14 mouse cellular contexts compared by ENCODE assay signal in the genomic region with DNA sequence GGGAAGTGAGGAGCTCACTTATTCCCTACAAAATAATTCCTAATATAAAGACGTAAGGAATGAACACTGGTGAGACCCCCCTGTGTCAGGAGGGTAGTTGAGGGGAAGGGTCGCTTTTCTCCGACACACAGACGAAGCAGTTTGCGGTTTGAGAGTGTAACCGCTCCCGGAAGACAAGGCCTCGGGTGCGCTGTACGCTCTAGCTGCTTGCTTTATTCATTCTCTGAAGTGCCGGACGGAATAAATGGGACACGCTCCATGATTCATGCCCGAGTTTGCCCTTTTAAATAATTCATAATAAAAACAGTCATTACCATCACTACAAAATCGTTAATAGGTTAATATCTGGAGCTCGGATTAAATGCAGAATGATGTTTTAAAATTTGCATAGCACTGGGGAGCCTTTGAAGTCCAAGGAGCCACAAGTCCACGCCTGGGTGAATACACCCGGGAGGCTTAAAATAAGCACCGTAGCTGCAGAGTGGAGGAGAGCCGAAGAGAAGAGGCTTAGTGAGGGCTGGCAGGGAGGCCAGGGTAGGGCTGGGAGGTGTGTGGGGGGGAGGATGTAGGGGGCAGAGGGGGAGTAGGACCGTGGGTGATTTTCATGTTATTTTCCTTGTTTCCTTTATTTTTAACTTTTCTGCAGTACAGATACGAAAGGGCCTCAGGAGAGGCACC.
A peak's percentile ranks its signal among the peaks of the same experiment; 100 is the strongest.
DNase-seq lines count a peak whose midpoint lies in the region; ATAC-seq lines count a peak whose summit lies in the region.
"Had no signal": no experiment of that assay in that cellular context is flagged by ENCODE, and none has a peak within 500 bp of the region (broad histone marks: within the 10 kb centered on the region; RNA-seq: fewer than 3 reads in every experiment).

No protein-coding gene starts in this region.

- H3K4me1 ChIP-seq in hindbrain, embryonic 11.5 days (replicated peaks; ENCODE audit: control insufficient read depth, insufficient read depth, low read length) = peaks cover 5% of the 10 kb centered on the region; the same call in 1 of the 2 replicates
- H3K4me1 ChIP-seq in hindbrain, embryonic 16.5 days (ENCODE audit: control insufficient read depth, insufficient read depth, low read depth, low read length) = peaks cover 18% of the 10 kb centered on the region
- H3K4me1 ChIP-seq in midbrain, embryonic 11.5 days (ENCODE audit: control insufficient read depth, insufficient read depth, low read length) = peaks cover 16% of the 10 kb centered on the region
- H3K4me1 ChIP-seq in neural tube, embryonic 15.5 days = peaks cover 37% of the 10 kb centered on the region

- H3K4me3 ChIP-seq in hindbrain, embryonic 11.5 days (ENCODE audit: low read depth, low read length) = no peak overlapping the region
- H3K4me3 ChIP-seq in hindbrain, embryonic 16.5 days (ENCODE audit: low read length) = no peak overlapping the region
- H3K4me3 ChIP-seq in midbrain, embryonic 11.5 days (ENCODE audit: low read depth, low read length) = no peak overlapping the region
- H3K4me3 ChIP-seq in neural tube, embryonic 15.5 days (replicated peaks) = no peak overlapping the region
- H3K4me3 ChIP-seq: liver, embryonic 13.5 days had no signal

- no peak for DNase-seq in hindbrain, embryonic 11.5 days (ENCODE audit: low spot score)
- peak; percentile 19 for DNase-seq in Muller cell, postnatal 12 days (ENCODE audit: inconsistent ontology term)
- DNase-seq in midbrain, embryonic 11.5 days (ENCODE audit: low spot score, missing footprints) = peak; percentile 86
- no peak for DNase-seq in urinary bladder, postnatal 4 days (ENCODE audit: low spot score in 2 of 2)
- no peak for DNase-seq in urinary bladder, adult 2 months (ENCODE audit: low spot score)
- no peak for DNase-seq in right cerebral cortex, adult 18-20 months
- DNase-seq: adrenal gland, postnatal 14 days; B cell, adult 2 months; kidney, postnatal 14 days; liver, embryonic 13.5 days; lung, postnatal 14 days had no signal

- no peaks in the 10 kb centered on the region for H3K36me3 ChIP-seq in hindbrain, embryonic 11.5 days (ENCODE audit: control insufficient read depth, insufficient read depth, low read length)
- 0 out of 2 replicates have a peak, but pooled peaks cover 3% of the 10 kb centered on the region for H3K36me3 ChIP-seq in hindbrain, embryonic 16.5 days (ENCODE audit: control insufficient read depth, insufficient read depth, low read length)
- H3K36me3 ChIP-seq in midbrain, embryonic 11.5 days (ENCODE audit: control insufficient read depth, insufficient read depth, low read length) = no peaks in the 10 kb centered on the region
- H3K36me3 ChIP-seq in neural tube, embryonic 15.5 days = peaks cover 16% of the 10 kb centered on the region
- H3K36me3 ChIP-seq: G1E; liver, embryonic 13.5 days had no signal

- H3K9me3 ChIP-seq in hindbrain, embryonic 11.5 days (ENCODE audit: control insufficient read depth, low read length) = no peaks in the 10 kb centered on the region
- H3K9me3 ChIP-seq in hindbrain, embryonic 16.5 days (ENCODE audit: control insufficient read depth, low read length) = no peaks in the 10 kb centered on the region
- no peaks in the 10 kb centered on the region for H3K9me3 ChIP-seq in midbrain, embryonic 11.5 days (ENCODE audit: control insufficient read depth, low read length)
- H3K9me3 ChIP-seq in neural tube, embryonic 15.5 days (replicated peaks) = no peaks in the 10 kb centered on the region
- H3K9me3 ChIP-seq: liver, embryonic 13.5 days had no signal

- H3K9ac ChIP-seq in hindbrain, embryonic 11.5 days (ENCODE audit: low read depth, low read length) = no peak overlapping the region
- H3K9ac ChIP-seq in hindbrain, embryonic 16.5 days (ENCODE audit: low read depth, low read length) = no peak overlapping the region; the same call in 1 of the 2 replicates
- H3K9ac ChIP-seq in midbrain, embryonic 11.5 days (ENCODE audit: low read length) = no peak overlapping the region
- no peak overlapping the region for H3K9ac ChIP-seq in neural tube, embryonic 15.5 days (replicated peaks)
- H3K9ac ChIP-seq: liver, embryonic 13.5 days had no signal

- H3K4me2 ChIP-seq in hindbrain, embryonic 11.5 days (replicated peaks; ENCODE audit: low read depth, low read length) = no peak overlapping the region
- H3K4me2 ChIP-seq in hindbrain, embryonic 16.5 days (ENCODE audit: low read length) = no peak overlapping the region
- peak overlapping the region; percentile 16 for H3K4me2 ChIP-seq in midbrain, embryonic 11.5 days
- no peak overlapping the region for H3K4me2 ChIP-seq in neural tube, embryonic 15.5 days
- H3K4me2 ChIP-seq: liver, embryonic 13.5 days had no signal

- 0 out of 2 replicates have a peak, but pooled peaks have one; percentile 56 for ATAC-seq in hindbrain, embryonic 11.5 days (ENCODE audit: low FRiP score)
- ATAC-seq in hindbrain, embryonic 16.5 days = no peak
- ATAC-seq in midbrain, embryonic 11.5 days (ENCODE audit: low FRiP score) = peak; percentile 74
- ATAC-seq in neural tube, embryonic 15.5 days (ENCODE audit: low FRiP score) = no peak

- no peak overlapping the region for H3K27ac ChIP-seq in hindbrain, embryonic 11.5 days (ENCODE audit: low read depth, low read length)
- H3K27ac ChIP-seq in hindbrain, embryonic 16.5 days (ENCODE audit: low read depth, low read length) = no peak overlapping the region
- no peak overlapping the region for H3K27ac ChIP-seq in midbrain, embryonic 11.5 days (ENCODE audit: low read depth, low read length)
- peak overlapping the region; percentile 24; the same call in 1 of the 2 replicates for H3K27ac ChIP-seq in neural tube, embryonic 15.5 days (replicated peaks)
- H3K27ac ChIP-seq: liver, embryonic 13.5 days had no signal

- 35% methylated on average over 22 of the region's 22 CpGs for WGBS in hindbrain, embryonic 11.5 days
- WGBS in hindbrain, embryonic 16.5 days = 24% methylated on average over 22 of the region's 22 CpGs
- WGBS in midbrain, embryonic 11.5 days = 14% methylated on average over 22 of the region's 22 CpGs
- WGBS in neural tube, embryonic 15.5 days = 24% methylated on average over 22 of the region's 22 CpGs

- no peaks in the 10 kb centered on the region for H3K27me3 ChIP-seq in hindbrain, embryonic 11.5 days (ENCODE audit: control insufficient read depth, insufficient read depth, low read length)
- no peaks in the 10 kb centered on the region for H3K27me3 ChIP-seq in hindbrain, embryonic 16.5 days (replicated peaks; ENCODE audit: control insufficient read depth, insufficient read depth, low read length)
- 0 out of 2 replicates have a peak, but pooled peaks cover 2% of the 10 kb centered on the region for H3K27me3 ChIP-seq in midbrain, embryonic 11.5 days (ENCODE audit: control insufficient read depth, insufficient read depth, low read length)
- H3K27me3 ChIP-seq in neural tube, embryonic 15.5 days (replicated peaks) = no peaks in the 10 kb centered on the region
- H3K27me3 ChIP-seq: liver, embryonic 13.5 days had no signal

Comparison
In these comparisons a context has a peak if more than half of its experiments do, and no peak if none do; other contexts are left out.
1. ATAC-seq: peak in hindbrain, embryonic 11.5 days (single experiment) and midbrain, embryonic 11.5 days (single experiment); none in hindbrain, embryonic 16.5 days (single experiment) and neural tube, embryonic 15.5 days (single experiment).
2. DNase-seq: peak in Muller cell, postnatal 12 days (single experiment) and midbrain, embryonic 11.5 days (single experiment); none in hindbrain, embryonic 11.5 days (single experiment), urinary bladder, postnatal 4 days (0 of 2), urinary bladder, adult 2 months (single experiment) and right cerebral cortex, adult 18-20 months (single experiment).